Mouse (Mus musculus): ENCODE results near the gene Sumo2. TPM values are rescaled to one million over a fixed set of nuclear protein-coding genes. Genes with fewer than 3 reads are reported as not detected.
"Not testable (repeated sequence)": the region's sequence is repeated elsewhere in the genome, so short reads cannot be mapped to it uniquely, and the experiment has no call there.

Sumo2 gene
- total RNA-seq, 2 experiments from 2014 or later: 165 to 185 TPM

GRCm38 (mm10) chr11:115490441-115491355 is 45.4 kb downstream of the Sumo2 start:
- DNase-seq: no peak
- intact Hi-C loops (cut with DNase I): loop anchor here (1.0 to 5.0 kb wide), 4 partner anchors 20 to 72 kb away; partner anchors contain the start of genes Jpt1 and Nup85

GRCm38 (mm10) chr11:115488551-115489104 is 47.4 kb downstream of the Sumo2 start:
- no peak for DNase-seq
- intact Hi-C loops (cut with DNase I): loop anchor here (5.0 kb wide), 1 partner anchor 114 kb away; the partner anchor contains the start of genes Gga3 and Mrps7

- intact Hi-C loops (cut with DNase I): loop anchor here (5.0 kb wide), 1 partner anchor 117 kb away; the partner anchor contains the start of genes Gga3 and Mrps7
- no peak for DNase-seq
These were observed 50.9 kb downstream of the Sumo2 start for GRCm38 (mm10) chr11:115485155-115485554.

GRCm38 (mm10) chr11:115483726-115484125 is 52.4 kb downstream of the Sumo2 start:
- DNase-seq: peak; percentile 79 to 88
- intact Hi-C loops (cut with DNase I): loop anchor here (5.0 kb wide), 2 partner anchors 129 to 239 kb away; partner anchors contain the start of gene Mif4gd

GRCm38 (mm10) chr11:115483278-115483677 is 52.8 kb downstream of the Sumo2 start:
- DNase-seq: no peak

GRCm38 (mm10) chr11:115481553-115482259 is 54.4 kb downstream of the Sumo2 start:
- DNase-seq: no peak
- intact Hi-C loops (cut with DNase I): loop anchor here (5.0 kb wide), 2 partner anchors 131 to 241 kb away; partner anchors contain the start of gene Mif4gd

More at GRCm38 (mm10) chr11:115483278-115483677, 52.8 kb downstream of the Sumo2 start:
- intact Hi-C loops (cut with DNase I): loop anchor here (5.0 kb wide), 2 partner anchors 129 to 239 kb away; partner anchors contain the start of gene Mif4gd

GRCm38 (mm10) chr11:115478296-115478938 is 57.7 kb downstream of the Sumo2 start:
- no peak for DNase-seq
- intact Hi-C loops (cut with DNase I): no loop called here

GRCm38 (mm10) chr11:115477388-115477787 is 58.7 kb downstream of the Sumo2 start:
- intact Hi-C loops (cut with DNase I): not testable (repeated sequence)

GRCm38 (mm10) chr11:115476630-115477029 is 59.4 kb downstream of the Sumo2 start:
- intact Hi-C loops (cut with DNase I); DNase-seq: not testable (repeated sequence)

More at GRCm38 (mm10) chr11:115477388-115477787, 58.7 kb downstream of the Sumo2 start:
- DNase-seq: not testable (repeated sequence)

- intact Hi-C loops (cut with DNase I): no loop called here
- DNase-seq: no peak
These were observed 60.3 kb downstream of the Sumo2 start for GRCm38 (mm10) chr11:115475758-115476237.

GRCm38 (mm10) chr11:115475025-115475757 is 60.9 kb downstream of the Sumo2 start, which contains the start of gene Armc7:
Gene Armc7 (plus strand): TSS chr11:115475667.
- intact Hi-C loops (cut with DNase I): no loop called here

GRCm38 (mm10) chr11:115473626-115474275 is 62.3 kb downstream of the Sumo2 start:
- DNase-seq: peak; percentile 94 to 99
- intact Hi-C loops (cut with DNase I): loop anchor here (1.0 kb wide), 2 partner anchors 45 to 115 kb away; no protein-coding TSS in a partner anchor

More at GRCm38 (mm10) chr11:115475025-115475757, 60.9 kb downstream of the Sumo2 start, which contains the start of gene Armc7:
- peak; percentile 95 to 96 for DNase-seq

Other genes with a start within 250 kb of the Sumo2 start
- gene Fads6, start 238.6 kb downstream of the Sumo2 start, total RNA-seq (2021): 1 to 10 TPM; 1.2 TPM
- not detected for gene Otop2, start 229.1 kb downstream of the Sumo2 start, total RNA-seq (2021)
- under 1 TPM in 1 of 2 experiments, not detected in 1; 0.14 TPM for gene Ush1g, start 214.2 kb downstream of the Sumo2 start, total RNA-seq (2021)
- not detected for gene Otop3, start 201.5 kb downstream of the Sumo2 start, total RNA-seq (2021)
- gene Hid1, start 168.5 kb downstream of the Sumo2 start, total RNA-seq (2021): 1 to 10 TPM; 4.2 to 4.8 TPM
- gene Cdr2l, start 154.4 kb downstream of the Sumo2 start, total RNA-seq (2021): 1 to 10 TPM; 5.8 to 5.9 TPM
- gene Mrpl58, start 132.5 kb downstream of the Sumo2 start, total RNA-seq (2021): 100 to 1,000 TPM; 134 to 149 TPM
- 1,000 to 10,000 TPM; 2,281 to 2,357 TPM for gene Atp5h, start 116.3 kb downstream of the Sumo2 start, total RNA-seq (2021)
- 10 to 100 TPM; 27.9 to 28.3 TPM for gene Kctd2, start 116.1 kb downstream of the Sumo2 start, total RNA-seq (2021)
- not detected for gene Trim80, start 95.7 kb downstream of the Sumo2 start, total RNA-seq (2021)
- gene Slc16a5, start 73.8 kb downstream of the Sumo2 start, total RNA-seq (2021): not detected
- gene Armc7, start 60.6 kb downstream of the Sumo2 start, total RNA-seq (2021): 1 to 10 TPM; 1.5 to 2.4 TPM
- 10 to 100 TPM; 13.1 to 14.2 TPM for gene Nt5c, start 44.4 kb downstream of the Sumo2 start, total RNA-seq (2021)
- 100 to 1,000 TPM; 124 to 143 TPM for gene Jpt1, start 21.9 kb downstream of the Sumo2 start, total RNA-seq (2021)
- gene Nup85, start 28.2 kb upstream of the Sumo2 start, total RNA-seq (2021): 10 to 100 TPM; 23.5 to 23.8 TPM
- gene Mrps7, start 67.6 kb upstream of the Sumo2 start, total RNA-seq (2021): 10 to 100 TPM; 80.1 to 85.7 TPM
- 10 to 100 TPM; 18.0 to 21.3 TPM for gene Gga3, start 67.8 kb upstream of the Sumo2 start, total RNA-seq (2021)
- 10 to 100 TPM; 47.3 to 53.8 TPM for gene Mif4gd, start 76.7 kb upstream of the Sumo2 start, total RNA-seq (2021)
- gene Slc25a19, start 92.0 kb upstream of the Sumo2 start, total RNA-seq (2021): 10 to 100 TPM; 35.5 to 38.8 TPM
- gene Grb2, start 172.3 kb upstream of the Sumo2 start, total RNA-seq (2021): 100 to 1,000 TPM; 102 to 110 TPM
- 100 to 1,000 TPM in 1 of 2 experiments, 10 to 100 TPM in 1; 92.3 to 101 TPM for gene Tmem94, start 229.2 kb upstream of the Sumo2 start, total RNA-seq (2021)

All from heart, postnatal 36 days (tissue).